Mouse (Mus musculus) heart, embryonic 14.5 days (tissue): ENCODE data around the gene Arrdc5. TPM values are rescaled to one million over a fixed set of nuclear protein-coding genes. Genes with fewer than 3 reads are reported as not detected.

Experiments used
- ATAC-seq: fragments of 200-750 bp; cut with Nextera tagmentation; 2 replicates; pipeline ENCODE4 v1.8.0; 2017; ENCODE audit warnings: low read depth, moderate TSS enrichment; ENCODE audit not compliant: insufficient number of reproducible peaks, insufficient read depth, low FRiP score
- H3K27ac ChIP-seq, 2 experiments: fragments of 200-500 bp in 1 of 2; fragments of 300-500 bp in 1 of 2; sonication (generic) in 1 of 2; replicated peaks in 1 of 2; 2 replicates each; pipeline ENCODE4 v1.5.1; 2012 to 2014; ENCODE audit warnings: low read depth in 2 of 2, low read length in 2 of 2, control low read depth in 1 of 2, mild to moderate bottlenecking in 1 of 2, mixed read lengths in 1 of 2; ENCODE audit not compliant: control insufficient read depth in 1 of 2, insufficient read depth in 1 of 2
- H3K27me3 ChIP-seq: fragments of 300-500 bp; sonication (generic); 2 replicates; pipeline ENCODE4 v1.6.1; 2014; ENCODE audit warnings: mild to moderate bottlenecking, low read length, control low read depth; ENCODE audit not compliant: control insufficient read depth, insufficient read depth
- H3K36me3 ChIP-seq: fragments of 300-500 bp; sonication (generic); 2 replicates; pipeline ENCODE4 v1.6.1; 2014; ENCODE audit warnings: mild to moderate bottlenecking, control low read depth, low read length, mixed read lengths; ENCODE audit not compliant: control insufficient read depth, insufficient read depth
- H3K4me1 ChIP-seq, 2 experiments: fragments of 200-500 bp in 1 of 2; fragments of 300-500 bp in 1 of 2; sonication (generic) in 1 of 2; 2 replicates each; pipeline ENCODE4 v1.6.1; 2012 to 2014; ENCODE audit warnings: low read length in 2 of 2, control low read depth in 1 of 2, mixed read lengths in 1 of 2; ENCODE audit not compliant: control insufficient read depth in 2 of 2, insufficient read depth in 2 of 2
- H3K4me2 ChIP-seq: fragments of 300-500 bp; sonication (generic); 2 replicates; pipeline ENCODE4 v1.6.1; 2014; ENCODE audit warnings: mild to moderate bottlenecking, low read length
- H3K4me3 ChIP-seq, 2 experiments: fragments of 200-500 bp in 1 of 2; fragments of 300-500 bp in 1 of 2; sonication (generic) in 1 of 2; 2 replicates each; pipeline ENCODE4 v1.5.1; 2012 to 2014; ENCODE audit warnings: low read length in 2 of 2, mild to moderate bottlenecking in 2 of 2, control low read depth in 1 of 2, low read depth in 1 of 2, moderate library complexity in 1 of 2; ENCODE audit not compliant: control insufficient read depth in 1 of 2, insufficient read depth in 1 of 2
- H3K9ac ChIP-seq: fragments of 300-500 bp; sonication (generic); 2 replicates; pipeline ENCODE4 v1.6.1; 2014; ENCODE audit warnings: mild to moderate bottlenecking, low read length
- H3K9me3 ChIP-seq: fragments of 300-500 bp; sonication (generic); 2 replicates; pipeline ENCODE4 v1.6.1; 2016; ENCODE audit warnings: low read length, control low read depth; ENCODE audit not compliant: control insufficient read depth
- WGBS: fragments of 180-500 bp; shearing (Covaris S2); extraction: QIAGEN DNeasy Blood & Tissue Kit; methylation state at CpG from one replicate; pipeline ENCODE4 v1.1.7; 2014; 5-methylcytosine and 5-hydroxymethylcytosine counted together
- polyA plus RNA-seq: library from polyadenylated mRNA; unstranded; fragments of >200 nt; fragmentation: Nextera tagmentation; extraction: Ambion mirVana; gene quantifications from 2 replicates; pipeline ENCODE4 v1.2.1, GENCODE M21; 2014

The Arrdc5 gene
- polyA plus RNA-seq, 1 experiment from 2014 or later = not detected

DNA sequence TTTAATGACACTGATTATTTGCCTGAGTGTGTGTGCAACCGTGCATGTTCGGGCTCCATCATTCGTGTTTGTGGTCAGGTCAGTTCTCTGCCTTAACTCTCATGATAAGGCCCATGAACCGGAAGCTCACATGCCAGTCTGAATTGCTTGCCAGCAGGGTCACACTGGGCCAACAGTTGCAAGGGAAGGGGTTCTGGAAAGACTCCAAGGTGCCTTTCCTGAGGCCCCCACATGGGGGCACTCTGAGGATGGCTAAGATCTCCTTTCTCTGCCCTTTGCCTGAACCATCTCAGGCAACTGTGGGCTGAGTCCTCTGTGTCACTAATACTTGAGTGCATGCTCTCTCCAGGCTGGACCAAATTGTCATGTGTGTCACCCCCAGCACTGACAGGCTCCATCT, 37.1 kb upstream of the Arrdc5 start:
- H3K4me2 ChIP-seq = 0 out of 2 replicates have a peak overlapping the region, but pooled peaks have one; percentile 6
- no peaks in the 10 kb centered on the region for H3K36me3 ChIP-seq
- no peak for ATAC-seq
- peak overlapping the region in 1 of 2 experiments; percentile 41; a peak in 1 of 4 replicates for H3K27ac ChIP-seq
- H3K27me3 ChIP-seq = no peaks in the 10 kb centered on the region
- 0 out of 2 replicates have a peak overlapping the region, but pooled peaks have one; percentile 46 for H3K9ac ChIP-seq
- H3K4me1 ChIP-seq = peaks cover 24 to 47% of the 10 kb centered on the region in 2 experiments
- WGBS = 23% methylated on average over 4 of the region's 4 CpGs
- H3K4me3 ChIP-seq = no peak overlapping the region
- no peaks in the 10 kb centered on the region for H3K9me3 ChIP-seq

DNA sequence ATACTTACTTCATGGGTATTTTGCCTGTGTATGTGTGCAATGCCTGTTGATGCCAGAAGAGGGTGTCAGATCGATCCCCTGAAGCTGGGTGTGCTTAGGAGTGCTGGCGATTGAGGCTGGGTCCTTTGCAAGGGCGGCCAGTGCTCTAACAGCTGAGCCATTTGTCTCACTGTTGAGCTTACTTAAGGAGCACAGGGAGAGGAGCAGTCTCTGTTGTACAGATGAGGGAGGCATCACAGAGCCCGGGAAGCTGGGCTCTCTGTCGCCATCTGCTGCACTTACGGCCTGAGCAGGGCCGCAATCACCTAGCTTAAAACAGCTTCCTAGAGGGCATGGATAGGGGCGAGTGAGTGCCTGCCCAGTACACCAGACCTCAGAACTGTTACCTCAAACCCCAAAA, 32.9 kb upstream of the Arrdc5 start:
- H3K36me3 ChIP-seq = no peaks in the 10 kb centered on the region
- no peak overlapping the region for H3K4me3 ChIP-seq
- H3K4me1 ChIP-seq = peaks cover 21 to 48% of the 10 kb centered on the region in 2 experiments
- no peak overlapping the region for H3K4me2 ChIP-seq
- no peaks in the 10 kb centered on the region for H3K27me3 ChIP-seq
- H3K27ac ChIP-seq = no peak overlapping the region
- H3K9ac ChIP-seq = no peak overlapping the region
- WGBS = 42% methylated on average over 8 of the region's 8 CpGs
- H3K9me3 ChIP-seq = no peaks in the 10 kb centered on the region
- ATAC-seq = no peak

DNA sequence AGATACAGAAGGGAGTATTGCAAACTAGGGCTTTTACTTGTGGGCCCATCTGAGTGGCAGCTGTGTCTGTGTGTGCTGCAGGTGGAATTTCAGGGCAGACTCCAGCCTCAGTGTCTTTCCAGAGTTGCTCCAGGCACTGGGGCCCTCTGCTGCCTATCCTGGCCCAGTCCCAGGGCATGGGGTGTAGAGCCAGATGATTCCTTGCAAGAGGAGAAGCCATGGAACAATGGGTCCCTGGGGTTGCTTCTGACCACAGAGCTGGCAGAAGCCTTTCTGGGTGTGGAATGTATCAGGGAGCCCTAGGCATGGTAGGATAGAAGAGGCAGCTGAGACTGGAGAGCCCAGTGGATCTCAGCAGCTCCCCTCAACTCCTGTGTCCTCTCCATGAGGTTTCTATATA, 31.2 kb upstream of the Arrdc5 start:
- Histone ChIP-seq H3K27ac (no peak overlapping the region), H3K4me1 (peaks cover 24 to 45% of the 10 kb centered on the region in 2 experiments), H3K4me2 (no peak overlapping the region), H3K4me3 (no peak overlapping the region), H3K9me3 (no peaks in the 10 kb centered on the region), H3K36me3 (no peaks in the 10 kb centered on the region), H3K27me3 (no peaks in the 10 kb centered on the region), H3K9ac (no peak overlapping the region)
- ATAC-seq = no peak

DNA sequence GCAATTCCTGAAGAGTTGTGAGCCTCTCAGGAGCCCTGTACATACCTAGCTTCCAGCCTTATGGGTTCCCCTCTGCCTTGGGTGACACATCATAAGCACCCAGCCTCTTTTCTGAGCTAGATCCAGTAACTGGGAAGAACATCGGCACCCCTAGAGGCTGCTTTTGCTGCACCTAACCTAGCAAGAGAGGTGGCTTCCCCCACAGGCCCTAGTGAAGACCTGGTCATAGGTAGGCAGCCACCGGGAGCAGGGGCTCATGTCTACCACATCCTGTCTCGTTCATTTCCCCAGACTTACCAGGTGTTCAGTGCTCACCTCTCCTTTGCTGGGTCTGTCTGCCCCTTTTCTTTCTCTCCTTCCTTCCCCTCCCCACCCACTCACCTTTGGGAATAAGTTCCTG, 30.3 kb upstream of the Arrdc5 start:
- no peak for ATAC-seq
- Histone ChIP-seq H3K27ac (no peak overlapping the region), H3K4me2 (no peak overlapping the region), H3K4me3 (no peak overlapping the region), H3K4me1 (peaks cover 24 to 45% of the 10 kb centered on the region in 2 experiments), H3K9ac (no peak overlapping the region), H3K9me3 (no peaks in the 10 kb centered on the region), H3K27me3 (no peaks in the 10 kb centered on the region), H3K36me3 (no peaks in the 10 kb centered on the region)
- 66% methylated on average over 3 of the region's 3 CpGs for WGBS

DNA sequence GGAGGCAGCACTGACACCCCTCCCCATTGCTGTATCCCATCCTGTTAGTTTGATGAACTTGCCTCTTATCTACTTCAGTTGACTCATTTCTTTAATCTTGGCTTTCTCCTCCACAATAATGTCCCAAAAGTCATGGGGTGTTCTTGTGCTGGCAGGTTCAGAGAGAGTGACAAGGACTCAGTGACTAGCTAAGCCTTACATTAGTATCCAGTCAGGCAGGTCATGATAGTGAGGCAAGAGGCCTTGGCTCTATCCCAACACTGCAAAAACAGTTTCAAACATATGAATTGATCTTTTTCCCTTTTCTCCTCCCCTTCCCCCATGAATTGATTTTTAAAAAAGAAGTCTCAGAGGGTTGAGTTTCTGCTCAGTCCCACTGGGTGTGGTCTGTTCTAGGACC, 29.2 kb upstream of the Arrdc5 start:
- Histone ChIP-seq H3K27ac (no peak overlapping the region), H3K9ac (no peak overlapping the region), H3K27me3 (no peaks in the 10 kb centered on the region), H3K9me3 (no peaks in the 10 kb centered on the region), H3K36me3 (no peaks in the 10 kb centered on the region), H3K4me3 (no peak overlapping the region), H3K4me2 (no peak overlapping the region), H3K4me1 (peaks cover 28 to 49% of the 10 kb centered on the region in 2 experiments)
- no peak for ATAC-seq

DNA sequence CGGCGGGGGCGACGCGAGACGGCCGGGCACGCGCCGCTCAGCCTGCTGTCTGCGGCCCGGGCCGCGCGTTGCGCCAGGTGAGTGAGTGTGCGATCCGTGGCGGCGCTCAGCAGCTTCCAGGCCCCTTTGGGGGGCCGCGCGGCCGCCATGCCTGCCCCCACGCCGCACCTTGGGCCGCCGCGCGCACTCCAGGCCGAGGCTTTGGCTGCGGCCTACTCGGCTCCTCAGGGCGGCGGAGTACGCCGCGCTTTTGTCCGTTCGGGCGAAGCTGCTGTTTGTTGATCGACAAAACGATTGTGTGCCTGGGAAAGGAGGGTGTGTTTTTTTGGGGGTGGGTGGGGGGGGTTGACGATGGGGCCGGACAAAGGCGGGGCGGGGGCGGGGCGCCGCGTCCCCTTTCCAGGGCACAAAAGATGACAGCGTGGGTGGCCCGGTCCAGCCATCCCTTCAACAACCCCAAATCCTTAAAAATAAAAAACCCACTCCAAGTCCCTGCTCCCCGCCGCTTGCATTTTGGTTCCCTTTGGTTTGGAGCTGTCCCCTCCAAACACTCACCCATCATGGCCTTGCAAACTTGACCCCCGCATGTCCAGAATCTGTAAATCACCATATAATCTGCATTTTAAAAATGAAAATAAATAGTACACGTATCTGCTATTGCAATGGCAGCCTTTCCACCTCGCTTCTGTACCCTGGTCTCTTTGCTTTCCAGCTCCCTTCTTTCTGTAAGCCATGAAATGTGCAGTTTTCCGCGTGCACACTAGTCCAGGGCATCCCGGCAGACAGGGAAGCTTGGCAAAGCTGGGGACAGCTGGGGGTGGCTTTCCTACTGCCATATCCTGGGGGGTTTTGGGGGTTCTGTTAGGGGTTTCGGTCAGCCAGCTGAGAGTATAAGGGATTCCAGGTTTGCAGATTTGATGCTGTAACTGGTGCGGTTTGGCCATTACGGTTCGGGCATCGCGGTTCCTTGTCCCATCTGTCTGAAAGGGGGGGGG, 26.4 kb upstream of the Arrdc5 start:
- H3K4me2 ChIP-seq = peak overlapping the region; percentile 94
- ATAC-seq = peak; percentile 43
- H3K4me1 ChIP-seq = peaks cover 28 to 43% of the 10 kb centered on the region in 2 experiments
- H3K27me3 ChIP-seq = no peaks in the 10 kb centered on the region
- WGBS = 3% methylated on average over 66 of the region's 67 CpGs
- peak overlapping the region; percentile 96 for H3K9ac ChIP-seq
- H3K27ac ChIP-seq = peak overlapping the region; percentile 79 to 97
- peak overlapping the region; percentile 76 to 91 for H3K4me3 ChIP-seq
- no peaks in the 10 kb centered on the region for H3K9me3 ChIP-seq
- H3K36me3 ChIP-seq = peaks cover 13% of the 10 kb centered on the region

DNA sequence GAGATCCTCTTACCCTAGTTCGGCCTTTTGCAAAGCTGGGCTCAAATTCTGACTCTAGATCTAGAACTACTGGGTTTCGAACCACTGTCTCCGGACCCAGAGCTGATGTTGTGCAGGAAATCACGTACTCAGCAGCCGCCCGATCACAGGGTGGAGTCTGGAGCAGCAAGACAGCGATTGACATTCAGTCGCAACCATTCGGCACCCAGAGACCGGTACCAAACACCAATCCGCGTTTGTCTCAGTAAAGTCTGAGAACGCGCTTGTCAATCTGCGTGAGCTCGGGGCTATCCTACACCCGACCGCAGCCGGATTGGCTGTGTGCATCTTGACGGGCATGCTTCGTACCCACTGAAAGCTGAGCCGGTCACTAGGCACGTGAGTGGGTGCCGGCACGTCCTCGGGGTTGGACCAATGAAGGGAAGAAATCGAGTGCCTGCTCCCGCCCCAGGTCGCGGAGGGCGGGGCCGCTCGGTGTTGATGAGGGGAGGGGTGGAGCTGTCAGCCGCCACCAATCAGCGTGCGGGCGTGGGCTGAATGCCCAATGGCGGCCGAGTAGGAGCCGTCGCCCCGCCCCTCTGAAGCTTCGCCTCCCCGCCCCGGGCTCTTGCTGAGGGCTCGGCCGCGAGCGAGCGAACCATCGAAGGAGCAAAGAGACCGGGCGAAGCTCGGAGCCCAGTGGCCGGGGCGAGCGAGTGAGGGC, 25.5 kb upstream of the Arrdc5 start, which contains the start of gene Kdm4b:
Gene Kdm4b (plus strand): TSS at position 613 of the 703 bp plus-strand sequence.
- Histone ChIP-seq H3K4me1 (peaks cover 24 to 36% of the 10 kb centered on the region in 2 experiments), H3K4me3 (peak within 1 kb of the TSS; percentile 76 to 91), H3K27ac (peak within 1 kb of the TSS; percentile 92 to 97), H3K36me3 (peaks cover 21% of the 10 kb centered on the region), H3K27me3 (no peaks in the 10 kb centered on the region), H3K4me2 (peak within 1 kb of the TSS; percentile 94), H3K9me3 (no peaks in the 10 kb centered on the region), H3K9ac (peak within 1 kb of the TSS; percentile 96)
- ATAC-seq = peak; percentile 98
- under 1% methylated on average over 50 of the region's 57 CpGs for WGBS
